Mouse (Mus musculus) spleen, postnatal 14 days (tissue): Measurements from ENCODE around the gene Abcb1a.
"Not testable (repeated sequence)": the region's sequence is repeated elsewhere in the genome, so short reads cannot be mapped to it uniquely, and the experiment has no call there.

Experiments
- DNase-seq, 2 experiments: peaks; one replicate each; pipeline ENCODE4 v3.0.0; 2021 to 2022; ENCODE audit warnings: low spot score in 2 of 2

The Abcb1a gene

GRCm38 (mm10) chr5:8727760-8728159, 67.9 kb downstream of the Abcb1a start:
- no peak for DNase-seq

GRCm38 (mm10) chr5:8732639-8733038, 72.8 kb downstream of the Abcb1a start:
- no peak for DNase-seq

- not testable (repeated sequence) for DNase-seq
These were observed 73.4 kb downstream of the Abcb1a start for GRCm38 (mm10) chr5:8733307-8733706.

GRCm38 (mm10) chr5:8736389-8736788, 76.5 kb downstream of the Abcb1a start:
- DNase-seq, result no peak

GRCm38 (mm10) chr5:8737062-8737461, 77.2 kb downstream of the Abcb1a start:
- no peak for DNase-seq

GRCm38 (mm10) chr5:8747244-8747643, 87.4 kb downstream of the Abcb1a start:
- not testable (repeated sequence) for DNase-seq

GRCm38 (mm10) chr5:8772866-8773265, 113.0 kb downstream of the Abcb1a start:
- DNase-seq, result no peak

- DNase-seq, result no peak
These were observed 118.4 kb downstream of the Abcb1a start for GRCm38 (mm10) chr5:8778311-8778710.

GRCm38 (mm10) chr5:8778751-8779150, 118.9 kb downstream of the Abcb1a start:
- no peak for DNase-seq

- no peak for DNase-seq
These were observed 132.4 kb downstream of the Abcb1a start for GRCm38 (mm10) chr5:8792281-8792680.
